Mouse (Mus musculus): ENCODE measurements around the gene Glis3. TPM values are rescaled to one million over a fixed set of nuclear protein-coding genes. Genes with fewer than 3 reads are reported as not detected.

Glis3 gene
- polyA plus RNA-seq, 1 experiment from 2014 or later, result 0.85 TPM

GRCm38 (mm10) chr19:28246186-28246585 lies 433.7 kb downstream of the Glis3 start:
- H3K9ac ChIP-seq (ENCODE audit: low read length), result no peak overlapping the region
- no peaks in the 10 kb centered on the region for H3K4me1 ChIP-seq (replicated peaks; ENCODE audit: control insufficient read depth, insufficient read depth)
- no peaks in the 10 kb centered on the region for H3K9me3 ChIP-seq (ENCODE audit: control insufficient read depth, low read length)
- WGBS, result 81% methylated on average over 5 of the region's 5 CpGs
- ATAC-seq (ENCODE audit: low FRiP score, low TSS enrichment), result no peak
- TF ChIP-seq CTCF (IDR thresholded peaks at IDR 0.05; ENCODE audit: low read depth), result no peak
- TF ChIP-seq EP300 (optimal IDR thresholded peaks at IDR 0.05), result no peak
- H3K27me3 ChIP-seq (ENCODE audit: control insufficient read depth, insufficient read depth, low read length), result no peaks in the 10 kb centered on the region
- H3K36me3 ChIP-seq (ENCODE audit: control insufficient read depth, insufficient read depth, low read length), result no peaks in the 10 kb centered on the region
- H3K27ac ChIP-seq (replicated peaks), result no peak overlapping the region
- no peak for DNase-seq (ENCODE audit: low spot score)
- H3K4me3 ChIP-seq (ENCODE audit: low read depth, low read length), result no peak overlapping the region
- H3K4me2 ChIP-seq (replicated peaks; ENCODE audit: low read depth), result no peak overlapping the region

GRCm38 (mm10) chr19:28238073-28238472 lies 441.8 kb downstream of the Glis3 start:
- TF ChIP-seq EP300 (optimal IDR thresholded peaks at IDR 0.05) (no peak), CTCF (IDR thresholded peaks at IDR 0.05; ENCODE audit: low read depth) (no peak)
- H3K36me3 ChIP-seq (ENCODE audit: control insufficient read depth, insufficient read depth, low read length), result no peaks in the 10 kb centered on the region
- WGBS, result 82% methylated on average over 4 of the region's 4 CpGs
- DNase-seq (ENCODE audit: low spot score) (no peak), ATAC-seq (ENCODE audit: low FRiP score, low TSS enrichment) (no peak)
- H3K27me3 ChIP-seq (ENCODE audit: control insufficient read depth, insufficient read depth, low read length), result no peaks in the 10 kb centered on the region
- no peak overlapping the region for H3K4me2 ChIP-seq (replicated peaks; ENCODE audit: low read depth)
- no peak overlapping the region for H3K9ac ChIP-seq (ENCODE audit: low read length)
- no peaks in the 10 kb centered on the region for H3K9me3 ChIP-seq (ENCODE audit: control insufficient read depth, low read length)
- no peak overlapping the region for H3K27ac ChIP-seq (replicated peaks)
- no peak overlapping the region for H3K4me3 ChIP-seq (ENCODE audit: low read depth, low read length)
- H3K4me1 ChIP-seq (replicated peaks; ENCODE audit: control insufficient read depth, insufficient read depth), result no peaks in the 10 kb centered on the region

- TF ChIP-seq CTCF (IDR thresholded peaks at IDR 0.05; ENCODE audit: low read depth) (no peak), EP300 (optimal IDR thresholded peaks at IDR 0.05) (no peak)
- H3K4me3 ChIP-seq (ENCODE audit: low read depth, low read length), result no peak overlapping the region
- no peak overlapping the region for H3K4me2 ChIP-seq (replicated peaks; ENCODE audit: low read depth)
- H3K9me3 ChIP-seq (ENCODE audit: control insufficient read depth, low read length), result no peaks in the 10 kb centered on the region
- ATAC-seq (ENCODE audit: low FRiP score, low TSS enrichment) (no peak), DNase-seq (ENCODE audit: low spot score) (no peak)
- no peaks in the 10 kb centered on the region for H3K27me3 ChIP-seq (ENCODE audit: control insufficient read depth, insufficient read depth, low read length)
- no peak overlapping the region for H3K9ac ChIP-seq (ENCODE audit: low read length)
- no peaks in the 10 kb centered on the region for H3K4me1 ChIP-seq (replicated peaks; ENCODE audit: control insufficient read depth, insufficient read depth)
- no peak overlapping the region for H3K27ac ChIP-seq (replicated peaks)
- no peaks in the 10 kb centered on the region for H3K36me3 ChIP-seq (ENCODE audit: control insufficient read depth, insufficient read depth, low read length)
- 91% methylated on average over 2 of the region's 2 CpGs for WGBS
These were observed 442.3 kb downstream of the Glis3 start for GRCm38 (mm10) chr19:28237621-28238020.

GRCm38 (mm10) chr19:28235571-28235970 lies 444.3 kb downstream of the Glis3 start:
- Histone ChIP-seq H3K9ac (ENCODE audit: low read length) (no peak overlapping the region), H3K27me3 (ENCODE audit: control insufficient read depth, insufficient read depth, low read length) (no peaks in the 10 kb centered on the region), H3K4me1 (replicated peaks; ENCODE audit: control insufficient read depth, insufficient read depth) (no peaks in the 10 kb centered on the region), H3K4me2 (replicated peaks; ENCODE audit: low read depth) (no peak overlapping the region), H3K27ac (replicated peaks) (no peak overlapping the region), H3K4me3 (ENCODE audit: low read depth, low read length) (no peak overlapping the region), H3K36me3 (ENCODE audit: control insufficient read depth, insufficient read depth, low read length) (no peaks in the 10 kb centered on the region), H3K9me3 (ENCODE audit: control insufficient read depth, low read length) (no peaks in the 10 kb centered on the region)
- ATAC-seq (ENCODE audit: low FRiP score, low TSS enrichment) (no peak), DNase-seq (ENCODE audit: low spot score) (no peak)
- TF ChIP-seq EP300 (optimal IDR thresholded peaks at IDR 0.05) (no peak), CTCF (IDR thresholded peaks at IDR 0.05; ENCODE audit: low read depth) (no peak)
- WGBS, result 69% methylated on average over 5 of the region's 5 CpGs

- DNase-seq (ENCODE audit: low spot score) (no peak), ATAC-seq (ENCODE audit: low FRiP score, low TSS enrichment) (no peak)
- Histone ChIP-seq H3K27ac (replicated peaks) (no peak overlapping the region), H3K9me3 (ENCODE audit: control insufficient read depth, low read length) (no peaks in the 10 kb centered on the region), H3K9ac (ENCODE audit: low read length) (no peak overlapping the region), H3K36me3 (ENCODE audit: control insufficient read depth, insufficient read depth, low read length) (no peaks in the 10 kb centered on the region), H3K27me3 (ENCODE audit: control insufficient read depth, insufficient read depth, low read length) (no peaks in the 10 kb centered on the region), H3K4me2 (replicated peaks; ENCODE audit: low read depth) (no peak overlapping the region), H3K4me1 (replicated peaks; ENCODE audit: control insufficient read depth, insufficient read depth) (no peaks in the 10 kb centered on the region), H3K4me3 (ENCODE audit: low read depth, low read length) (no peak overlapping the region)
- WGBS, result 92% methylated on average over 9 of the region's 9 CpGs
- no peak for TF ChIP-seq EP300 (optimal IDR thresholded peaks at IDR 0.05)
- TF ChIP-seq CTCF (IDR thresholded peaks at IDR 0.05; ENCODE audit: low read depth), result no peak
These were observed 444.8 kb downstream of the Glis3 start for GRCm38 (mm10) chr19:28235096-28235495.

- Histone ChIP-seq H3K27me3 (ENCODE audit: control insufficient read depth, insufficient read depth, low read length) (no peaks in the 10 kb centered on the region), H3K4me2 (replicated peaks; ENCODE audit: low read depth) (no peak overlapping the region), H3K36me3 (ENCODE audit: control insufficient read depth, insufficient read depth, low read length) (no peaks in the 10 kb centered on the region), H3K4me1 (replicated peaks; ENCODE audit: control insufficient read depth, insufficient read depth) (no peaks in the 10 kb centered on the region), H3K9me3 (ENCODE audit: control insufficient read depth, low read length) (no peaks in the 10 kb centered on the region), H3K4me3 (ENCODE audit: low read depth, low read length) (no peak overlapping the region), H3K27ac (replicated peaks) (no peak overlapping the region), H3K9ac (ENCODE audit: low read length) (no peak overlapping the region)
- ATAC-seq (ENCODE audit: low FRiP score, low TSS enrichment), result no peak
- no peak for TF ChIP-seq EP300 (optimal IDR thresholded peaks at IDR 0.05)
- no peak for DNase-seq (ENCODE audit: low spot score)
- WGBS, result 94% methylated on average over 2 of the region's 2 CpGs
These were observed 445.2 kb downstream of the Glis3 start for GRCm38 (mm10) chr19:28234676-28235075.

Data from stomach, postnatal 0 days (tissue).